Mouse (Mus musculus) midbrain, embryonic 11.5 days (tissue): ENCODE measurements around the gene Neurog3. TPM values are rescaled to one million over a fixed set of nuclear protein-coding genes. Genes with fewer than 3 reads are reported as not detected.

Source experiments
- ATAC-seq: fragments of 200-750 bp; cut with Nextera tagmentation; 2 replicates; pipeline ENCODE4 v1.8.0; 2017; ENCODE audit warnings: moderate TSS enrichment, moderate library complexity; ENCODE audit not compliant: low FRiP score
- DNase-seq: peaks from one replicate; pipeline ENCODE4 v3.0.0; 2015; ENCODE audit warnings: low spot score; ENCODE audit errors: missing footprints
- H3K27ac ChIP-seq: fragments of 300-500 bp; sonication (generic); 2 replicates; pipeline ENCODE4 v1.5.1; 2014; ENCODE audit warnings: low read depth, low read length
- H3K27me3 ChIP-seq: fragments of 300-500 bp; sonication (generic); 2 replicates; pipeline ENCODE4 v1.6.1; 2014; ENCODE audit warnings: mild to moderate bottlenecking, low read length, moderate library complexity, mixed read lengths; ENCODE audit not compliant: control insufficient read depth, insufficient read depth
- H3K36me3 ChIP-seq: fragments of 300-500 bp; sonication (generic); 2 replicates; pipeline ENCODE4 v1.6.1; 2014; ENCODE audit warnings: mild to moderate bottlenecking, low read length, moderate library complexity, mixed read lengths; ENCODE audit not compliant: control insufficient read depth, insufficient read depth
- H3K4me1 ChIP-seq: fragments of 300-500 bp; sonication (generic); 2 replicates; pipeline ENCODE4 v1.6.1; 2014; ENCODE audit warnings: low read length; ENCODE audit not compliant: control insufficient read depth, insufficient read depth
- H3K4me2 ChIP-seq: fragments of 300-500 bp; sonication (generic); 2 replicates; pipeline ENCODE4 v1.6.1; 2014; ENCODE audit warnings: mild to moderate bottlenecking, moderate library complexity
- H3K4me3 ChIP-seq: fragments of 300-500 bp; sonication (generic); 2 replicates; pipeline ENCODE4 v1.5.1; 2014; ENCODE audit warnings: low read depth, low read length
- H3K9ac ChIP-seq: fragments of 300-500 bp; sonication (generic); 2 replicates; pipeline ENCODE4 v1.6.1; 2014; ENCODE audit warnings: low read length
- H3K9me3 ChIP-seq: fragments of 300-500 bp; sonication (generic); 2 replicates; pipeline ENCODE4 v1.6.1; 2016; ENCODE audit warnings: low read length; ENCODE audit not compliant: control insufficient read depth
- WGBS: fragments of 180-500 bp; shearing (Covaris S2); extraction: QIAGEN DNeasy Blood & Tissue Kit; methylation state at CpG from one replicate; pipeline ENCODE4 v1.1.7; 2014; 5-methylcytosine and 5-hydroxymethylcytosine counted together
- polyA plus RNA-seq: library from polyadenylated mRNA; unstranded; fragments of >200 nt; fragmentation: Nextera tagmentation; extraction: Ambion mirVana; gene quantifications from 2 replicates; pipeline ENCODE4 v1.2.1, GENCODE M21; 2014

The Neurog3 gene
- polyA plus RNA-seq, 1 experiment from 2014 or later, result 0.34 TPM

- Histone ChIP-seq H3K4me3 (no peak overlapping the region), H3K4me1 (peaks cover 5% of the 10 kb centered on the region), H3K27me3 (peaks cover 64% of the 10 kb centered on the region), H3K9ac (no peak overlapping the region), H3K36me3 (no peaks in the 10 kb centered on the region), H3K9me3 (no peaks in the 10 kb centered on the region), H3K27ac (no peak overlapping the region), H3K4me2 (no peak overlapping the region)
- ATAC-seq (no peak), DNase-seq (peak; percentile 85)
- WGBS, result 2% methylated on average over 30 of the region's 32 CpGs
These were observed 4.5 kb upstream of the Neurog3 start for GRCm38 (mm10) chr10:62128316-62128951.

- ATAC-seq (no peak), DNase-seq (peak; percentile 79)
- H3K27me3 ChIP-seq, result peaks cover 59% of the 10 kb centered on the region
- no peak overlapping the region for H3K4me2 ChIP-seq
- H3K27ac ChIP-seq, result no peak overlapping the region
- no peak overlapping the region for H3K4me3 ChIP-seq
- H3K9me3 ChIP-seq, result no peaks in the 10 kb centered on the region
- no peaks in the 10 kb centered on the region for H3K36me3 ChIP-seq
- H3K4me1 ChIP-seq, result peaks cover 7% of the 10 kb centered on the region
- 3% methylated on average over 8 of the region's 8 CpGs for WGBS
- no peak overlapping the region for H3K9ac ChIP-seq
These were observed 3.0 kb downstream of the Neurog3 start for GRCm38 (mm10) chr10:62135696-62136470.

GRCm38 (mm10) chr10:62137150-62137549 lies 4.3 kb downstream of the Neurog3 start:
- Histone ChIP-seq H3K36me3 (no peaks in the 10 kb centered on the region), H3K4me3 (no peak overlapping the region), H3K4me1 (peaks cover 7% of the 10 kb centered on the region), H3K27ac (no peak overlapping the region), H3K9me3 (no peaks in the 10 kb centered on the region), H3K27me3 (peaks cover 46% of the 10 kb centered on the region), H3K9ac (no peak overlapping the region), H3K4me2 (no peak overlapping the region)
- DNase-seq (peak; percentile 44), ATAC-seq (no peak)
- WGBS, result 7% methylated on average over 4 of the region's 4 CpGs

GRCm38 (mm10) chr10:62138040-62138439 lies 5.2 kb downstream of the Neurog3 start:
- Histone ChIP-seq H3K4me1 (peaks cover 2% of the 10 kb centered on the region; the same call in 1 of the 2 replicates), H3K4me2 (no peak overlapping the region), H3K36me3 (no peaks in the 10 kb centered on the region), H3K27ac (no peak overlapping the region), H3K9ac (no peak overlapping the region), H3K27me3 (peaks cover 38% of the 10 kb centered on the region), H3K9me3 (no peaks in the 10 kb centered on the region), H3K4me3 (no peak overlapping the region)
- WGBS, result 23% methylated on average over 3 of the region's 3 CpGs
- ATAC-seq (no peak), DNase-seq (peak; percentile 82)

- H3K27me3 ChIP-seq, result no peaks in the 10 kb centered on the region
- H3K36me3 ChIP-seq, result no peaks in the 10 kb centered on the region
- H3K4me2 ChIP-seq, result no peak within 1 kb of the TSS
- H3K4me3 ChIP-seq, result no peak within 1 kb of the TSS
- peak; percentile 72 for DNase-seq
- ATAC-seq, result no peak
- no peak within 1 kb of the TSS for H3K27ac ChIP-seq
- no peaks in the 10 kb centered on the region for H3K9me3 ChIP-seq
- WGBS, result 69% methylated on average over 8 of the region's 8 CpGs
- H3K9ac ChIP-seq, result no peak within 1 kb of the TSS
- H3K4me1 ChIP-seq, result no peaks in the 10 kb centered on the region
These were observed 10.9 kb downstream of the Neurog3 start, which contains the start of gene Fam241b for GRCm38 (mm10) chr10:62143820-62144219. Fam241b (minus strand) TSS chr10:62143920.

- no peak overlapping the region for H3K4me2 ChIP-seq
- H3K27me3 ChIP-seq, result no peaks in the 10 kb centered on the region
- WGBS, result 51% methylated on average over 5 of the region's 5 CpGs
- H3K9ac ChIP-seq, result no peak overlapping the region
- H3K27ac ChIP-seq, result no peak overlapping the region
- H3K36me3 ChIP-seq, result no peaks in the 10 kb centered on the region
- DNase-seq, result peak; percentile 33
- H3K9me3 ChIP-seq, result no peaks in the 10 kb centered on the region
- no peak overlapping the region for H3K4me3 ChIP-seq
- H3K4me1 ChIP-seq, result peaks cover 3% of the 10 kb centered on the region; the same call in 1 of the 2 replicates
- ATAC-seq, result no peak
These were observed 13.1 kb downstream of the Neurog3 start for GRCm38 (mm10) chr10:62145957-62146356.

- Histone ChIP-seq H3K4me2 (no peak overlapping the region), H3K36me3 (no peaks in the 10 kb centered on the region), H3K4me1 (peaks cover 3% of the 10 kb centered on the region; the same call in 1 of the 2 replicates), H3K9ac (no peak overlapping the region), H3K27me3 (no peaks in the 10 kb centered on the region), H3K9me3 (no peaks in the 10 kb centered on the region), H3K27ac (no peak overlapping the region), H3K4me3 (no peak overlapping the region)
- ATAC-seq, result no peak
- 50% methylated on average over 12 of the region's 12 CpGs for WGBS
- DNase-seq, result peak; percentile 54
These were observed 14.8 kb downstream of the Neurog3 start for GRCm38 (mm10) chr10:62147466-62148248.

GRCm38 (mm10) chr10:62149929-62150328 lies 17.0 kb downstream of the Neurog3 start:
- Histone ChIP-seq H3K4me1 (peaks cover 3% of the 10 kb centered on the region; the same call in 1 of the 2 replicates), H3K4me3 (no peak overlapping the region), H3K27me3 (no peaks in the 10 kb centered on the region), H3K9ac (no peak overlapping the region), H3K9me3 (no peaks in the 10 kb centered on the region; the same call in 1 of the 2 replicates), H3K36me3 (no peaks in the 10 kb centered on the region), H3K27ac (no peak overlapping the region), H3K4me2 (no peak overlapping the region)
- ATAC-seq, result peak; percentile 64
- DNase-seq, result peak; percentile 87
- WGBS, result 6% methylated on average over 7 of the region's 7 CpGs
